Mouse (Mus musculus) adrenal gland, postnatal 36 days (tissue): ENCODE measurements around the gene Nat10. TPM values are rescaled to one million over a fixed set of nuclear protein-coding genes. Genes with fewer than 3 reads are reported as not detected.
A peak's percentile ranks its signal among the peaks of the same experiment; 100 is the strongest.

Experiments used
- DNase-seq, 2 experiments: peaks; one replicate each; pipeline ENCODE4 v3.0.0; 2021; ENCODE audit warnings: mixed read lengths in 1 of 2
- total RNA-seq, 2 experiments: library from RNA; stranded (reverse); gene quantifications; 2 replicates each; pipeline ENCODE4 v1.2.3; 2021

Nat10 gene
- total RNA-seq, 2 experiments from 2014 or later: 34.4 to 37.3 TPM

GRCm38 (mm10) chr2:103691278-103691677 lies 69.8 kb downstream of the Nat10 start:
- no peak for DNase-seq

GRCm38 (mm10) chr2:103690828-103691227 lies 70.2 kb downstream of the Nat10 start:
- no peak for DNase-seq

DNA sequence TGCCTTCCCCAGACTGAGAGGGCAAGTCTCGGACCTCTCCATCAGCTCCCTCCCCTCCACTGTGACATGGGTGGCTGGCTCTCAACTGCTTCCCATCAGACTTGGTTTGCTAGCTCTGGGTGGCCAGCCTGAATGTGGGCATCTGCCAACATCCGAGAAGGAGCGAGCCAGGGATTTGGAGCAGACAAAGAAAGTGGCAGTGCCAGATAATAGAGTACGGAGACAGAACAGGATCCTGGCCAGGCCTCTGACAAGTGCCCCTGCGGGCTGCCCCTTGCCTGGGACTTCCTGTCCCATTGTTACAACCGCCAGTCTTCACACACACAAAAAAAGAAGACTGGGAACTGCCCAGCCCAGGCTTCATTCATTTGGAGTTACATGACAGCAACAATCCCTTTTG lies 70.6 kb downstream of the Nat10 start:
- no peak for DNase-seq

- DNase-seq: no peak
Observed at GRCm38 (mm10) chr2:103687888-103688287, 73.2 kb downstream of the Nat10 start.

GRCm38 (mm10) chr2:103687143-103687542 lies 73.9 kb downstream of the Nat10 start:
- peak; percentile 17 to 51 for DNase-seq

DNA sequence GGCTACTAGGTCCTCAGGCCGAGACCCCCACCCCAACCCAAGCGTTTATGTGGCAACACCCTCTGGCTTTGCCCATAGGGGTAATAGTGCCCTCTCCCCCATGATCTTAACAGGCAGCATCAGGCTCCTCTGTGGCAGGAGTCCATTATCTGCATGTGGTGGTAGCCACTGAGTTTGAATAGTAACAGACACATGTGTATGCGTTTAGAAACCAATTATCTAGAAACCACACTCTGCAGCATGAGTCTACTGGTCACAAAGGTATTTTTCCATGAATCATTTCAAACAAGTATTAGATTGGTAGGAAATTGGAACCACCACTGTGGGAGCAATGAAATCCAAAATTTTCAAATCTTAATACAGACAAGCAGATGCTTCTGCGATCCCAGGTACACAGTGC lies 75.5 kb downstream of the Nat10 start:
- DNase-seq: no peak

- no peak for DNase-seq
Observed at GRCm38 (mm10) chr2:103684926-103685577, 76.0 kb downstream of the Nat10 start.

DNA sequence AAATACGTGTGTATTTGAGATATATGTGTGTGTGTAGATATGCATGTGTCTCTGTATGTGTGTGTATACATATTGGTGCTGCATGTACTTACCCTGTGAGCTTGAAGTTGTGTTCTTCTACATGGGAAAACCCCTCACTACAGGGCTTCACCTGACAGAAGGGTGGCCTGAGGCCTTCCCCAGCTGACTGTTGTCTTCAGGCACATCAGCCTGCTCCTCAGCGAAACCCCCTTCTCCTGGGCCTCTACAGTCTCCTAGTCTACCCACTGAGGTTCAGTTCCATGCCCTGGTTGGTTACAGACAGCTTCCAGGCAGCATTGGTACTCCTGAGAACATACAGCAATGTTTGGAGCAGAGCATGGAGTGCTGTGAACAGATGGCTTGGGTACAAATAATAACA lies 76.6 kb downstream of the Nat10 start:
- DNase-seq: no peak

DNA sequence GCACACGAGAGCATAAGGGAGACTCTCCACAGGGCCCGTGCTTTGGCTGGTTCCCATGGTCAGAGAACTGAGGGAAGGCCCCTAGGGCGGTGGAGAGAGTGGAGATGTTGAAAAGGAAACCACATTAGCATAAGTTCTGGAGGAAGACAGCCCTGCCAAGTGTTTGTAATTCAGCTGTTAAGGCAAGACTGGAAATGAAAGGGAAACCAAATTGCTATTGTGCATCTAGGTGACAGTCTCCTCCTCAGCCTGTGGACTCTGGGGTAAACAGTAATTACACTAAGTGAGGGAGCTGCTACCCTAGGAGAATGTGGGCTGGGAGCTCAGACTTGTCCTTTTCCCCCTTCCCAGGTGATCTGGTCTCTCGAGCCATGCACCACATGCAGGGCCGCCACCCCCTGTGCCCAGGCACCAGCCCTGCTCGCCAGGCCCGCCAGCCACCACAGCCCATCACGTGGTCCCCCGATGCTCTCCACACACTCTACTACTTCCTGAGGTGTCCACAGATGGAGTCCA lies 78.1 kb downstream of the Nat10 start:
- DNase-seq: no peak

- no peak for DNase-seq
Observed at GRCm38 (mm10) chr2:103682261-103682722, 78.8 kb downstream of the Nat10 start.

- DNase-seq: no peak
Observed at GRCm38 (mm10) chr2:103681149-103681548, 79.9 kb downstream of the Nat10 start.

DNA sequence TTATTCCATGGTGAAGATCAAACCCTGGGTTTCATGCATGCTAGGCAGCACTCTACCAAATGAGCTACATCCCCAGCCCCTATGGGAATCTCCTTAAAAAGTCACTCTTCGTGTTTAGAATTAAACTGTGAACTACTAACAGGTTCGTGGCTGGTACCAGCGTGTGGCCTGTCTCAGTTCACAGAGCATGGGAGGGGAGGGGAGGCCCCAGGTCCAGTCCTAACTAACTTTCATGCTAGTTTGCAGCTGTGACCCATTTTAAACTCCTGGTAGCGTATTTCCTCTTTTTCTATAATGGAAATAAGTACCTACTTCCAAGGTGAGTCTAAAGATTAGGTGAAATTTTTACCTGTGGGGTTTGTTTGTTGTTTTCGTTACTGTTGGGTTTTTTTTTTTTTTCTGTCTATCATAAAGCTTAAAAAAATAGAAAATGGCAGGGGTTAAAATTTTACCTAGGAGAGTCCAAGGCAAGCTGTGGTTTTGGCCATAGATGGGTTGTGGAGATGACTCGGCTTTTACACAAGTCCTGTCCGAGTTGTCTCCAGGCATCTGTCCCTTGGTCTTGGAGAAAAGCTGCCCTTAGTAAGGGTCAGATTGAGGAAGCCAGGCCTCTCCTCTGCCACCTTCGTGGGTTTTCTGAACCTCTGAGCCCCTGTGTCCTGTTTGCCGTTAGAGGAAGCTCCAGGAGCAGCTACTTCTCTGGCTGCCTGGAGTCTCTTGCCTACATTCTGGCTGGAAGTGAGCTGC lies 80.5 kb downstream of the Nat10 start:
- no peak for DNase-seq

DNA sequence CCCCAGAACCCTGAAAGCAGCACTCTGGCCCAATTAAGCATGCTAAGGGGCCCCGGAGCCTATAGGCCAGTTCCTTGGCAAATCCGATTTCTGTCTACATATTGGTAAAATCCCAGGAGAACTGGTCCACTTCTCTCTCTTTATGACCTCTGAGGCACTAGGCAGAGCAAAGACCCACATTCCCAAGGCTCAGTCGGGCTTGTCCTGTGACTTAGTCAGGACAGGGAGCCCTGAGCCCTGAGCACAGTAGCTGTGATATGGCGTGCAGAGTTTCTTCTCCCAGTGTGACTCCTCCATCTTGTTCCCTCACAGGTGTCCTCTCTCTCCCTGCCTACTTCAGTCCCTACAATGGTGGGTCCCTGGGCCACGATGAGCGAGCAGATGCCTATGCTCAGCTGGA lies 82.6 kb downstream of the Nat10 start:
- DNase-seq: no peak

DNA sequence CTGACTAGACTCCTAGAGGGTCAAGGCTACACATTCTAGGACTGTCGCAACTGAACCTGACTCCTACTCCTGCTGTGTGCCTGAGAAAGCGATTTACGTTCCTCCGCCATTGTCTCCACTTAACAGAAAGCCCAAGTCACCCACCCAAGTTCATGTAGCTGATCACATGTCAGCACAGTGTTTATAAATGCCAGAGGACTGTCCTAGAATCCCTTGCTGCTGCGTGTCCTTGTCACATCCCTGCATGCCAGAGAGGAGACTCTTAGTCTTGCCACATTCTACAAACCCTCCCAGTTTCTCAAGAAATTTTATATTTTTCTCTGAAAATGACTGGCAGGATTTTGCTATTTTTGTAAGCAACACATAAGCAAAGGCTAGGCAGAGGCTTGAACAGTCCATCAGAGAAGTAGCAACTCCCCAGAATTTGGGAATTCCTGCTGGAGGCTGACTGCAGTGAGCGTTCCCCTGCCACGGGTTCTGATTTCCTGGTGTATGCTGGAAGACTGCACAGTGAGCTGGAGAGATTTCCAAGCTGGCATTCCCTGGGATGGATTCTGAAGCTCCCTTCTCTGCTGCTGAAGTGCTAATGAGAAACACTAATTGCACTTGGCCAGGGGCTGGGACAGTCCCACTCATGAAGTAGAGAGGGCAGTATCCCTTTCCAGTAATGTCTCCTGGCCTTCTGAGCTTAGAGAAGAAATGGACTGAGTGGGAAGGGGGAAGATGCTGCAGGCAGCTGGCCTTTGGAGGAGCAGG lies 83.3 kb downstream of the Nat10 start:
- DNase-seq: peak in 1 of 2 experiments; percentile 12

DNA sequence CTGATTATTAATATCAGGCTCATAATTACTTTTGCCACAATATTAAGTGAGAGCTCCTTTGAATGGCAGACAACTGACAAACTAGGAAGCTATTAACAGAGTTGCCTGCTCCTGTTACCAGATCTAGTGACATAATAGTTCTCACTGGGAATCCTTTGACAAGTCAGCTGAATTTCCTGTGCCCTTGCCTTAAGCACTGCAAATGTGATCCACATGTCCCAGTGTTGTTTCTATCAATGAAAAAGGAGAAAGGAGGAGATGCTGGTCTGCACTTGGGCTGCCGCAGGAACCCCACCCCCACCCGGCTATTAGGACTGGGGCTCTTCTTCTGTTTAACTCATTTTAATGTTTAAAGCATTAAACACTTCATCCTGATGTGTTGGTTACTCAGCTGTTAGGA lies 84.3 kb downstream of the Nat10 start:
- DNase-seq: no peak

DNA sequence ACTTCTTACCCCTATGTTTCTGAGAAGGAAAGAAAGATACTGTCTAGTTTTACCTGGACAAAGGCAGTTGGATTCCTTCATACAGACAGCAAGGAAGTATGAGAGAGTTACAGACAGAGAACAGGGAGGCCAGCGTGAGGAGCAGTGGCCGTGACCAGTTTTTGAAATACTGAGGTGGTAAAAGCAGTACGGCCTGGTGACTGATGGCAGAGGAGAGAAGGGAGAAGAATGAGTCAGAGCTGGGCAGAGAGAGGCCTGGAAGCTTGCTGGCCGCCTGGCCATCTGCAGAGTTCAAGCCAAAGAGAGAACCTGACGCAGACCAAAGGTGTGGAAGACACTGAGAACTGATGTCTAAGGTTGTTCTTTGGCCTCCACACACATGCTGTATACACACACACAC lies 85.7 kb downstream of the Nat10 start:
- peak; percentile 20 to 40 for DNase-seq

DNA sequence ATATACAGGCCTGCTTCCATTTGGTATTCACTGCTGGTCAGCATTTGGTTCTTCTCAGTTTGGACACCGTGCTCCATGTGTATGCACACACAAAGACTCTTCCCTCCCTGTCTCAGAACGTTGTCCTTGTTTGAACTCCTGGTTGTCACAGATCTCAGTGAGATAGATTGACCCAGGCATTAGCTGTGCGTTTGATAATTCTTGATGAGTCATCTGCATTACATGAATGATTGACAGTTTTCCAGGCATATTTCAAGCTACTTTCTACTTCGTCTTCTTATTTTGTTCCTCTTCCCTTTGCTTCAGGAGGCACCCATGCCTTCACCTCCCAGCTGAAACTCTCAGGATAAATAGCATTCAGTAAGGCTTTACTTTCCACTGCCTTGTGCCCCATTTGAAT lies 87.5 kb downstream of the Nat10 start:
- DNase-seq: no peak

DNA sequence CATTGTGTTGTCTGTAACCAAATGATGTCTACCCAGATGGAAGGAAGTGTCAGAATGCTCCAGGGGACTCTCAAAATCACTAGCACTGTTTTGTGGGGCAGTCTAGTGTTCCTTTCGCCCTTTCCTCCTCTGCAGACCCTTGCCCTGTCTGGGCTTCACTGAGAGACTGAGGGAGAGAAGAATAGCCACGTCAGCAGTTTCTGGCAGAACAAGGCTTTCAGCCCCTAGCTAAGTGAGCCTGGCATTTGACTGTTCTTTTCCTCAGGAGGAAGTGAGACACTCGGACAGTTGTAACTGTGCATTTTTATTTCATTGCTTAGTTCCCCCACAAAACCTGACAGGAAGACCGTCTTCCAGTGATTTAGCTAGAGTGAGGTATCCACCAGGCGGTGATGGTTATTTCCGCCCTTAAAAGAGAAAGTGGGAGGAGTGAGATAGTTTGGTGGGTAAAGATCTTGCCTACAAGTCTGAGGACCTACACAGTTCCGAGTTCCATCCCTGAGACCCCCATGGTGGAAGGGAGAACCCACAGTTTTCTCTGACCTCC lies 88.4 kb downstream of the Nat10 start:
- no peak for DNase-seq
